Mouse (Mus musculus) brain, embryonic 14.5 days (tissue): Measurements from ENCODE around the gene Srrm1. TPM values are rescaled to one million over a fixed set of nuclear protein-coding genes. Genes with fewer than 3 reads are reported as not detected.

ENCODE experiments used
- DNase-seq: peaks from one replicate; pipeline ENCODE4 v3.0.0-alpha.2; 2011; ENCODE audit warnings: low read depth
- CTCF ChIP-seq: fragments of 200-500 bp; IDR thresholded peaks from 2 replicates; pipeline ENCODE4 v1.5.1; 2012; ENCODE audit warnings: inconsistent platforms, mild to moderate bottlenecking, moderate library complexity, borderline replicate concordance; ENCODE audit not compliant: insufficient read depth, insufficient read length; ENCODE audit errors: extremely low read depth
- POLR2A ChIP-seq: fragments of 200-500 bp; IDR thresholded peaks from 2 replicates; pipeline ENCODE4 v1.6.1; 2012; ENCODE audit warnings: mild to moderate bottlenecking, inconsistent platforms, borderline replicate concordance; ENCODE audit not compliant: poor library complexity, insufficient read depth, insufficient read length, severe bottlenecking; ENCODE audit errors: extremely low read depth
- polyA plus RNA-seq: library from polyadenylated mRNA; depleted of rRNA; stranded (reverse); fragments of >200 nt; gene quantifications from 2 replicates; pipeline ENCODE4 v1.2.3, GENCODE M21; 2012

Srrm1 gene
- polyA plus RNA-seq, 1 experiment: 133 TPM

DNA sequence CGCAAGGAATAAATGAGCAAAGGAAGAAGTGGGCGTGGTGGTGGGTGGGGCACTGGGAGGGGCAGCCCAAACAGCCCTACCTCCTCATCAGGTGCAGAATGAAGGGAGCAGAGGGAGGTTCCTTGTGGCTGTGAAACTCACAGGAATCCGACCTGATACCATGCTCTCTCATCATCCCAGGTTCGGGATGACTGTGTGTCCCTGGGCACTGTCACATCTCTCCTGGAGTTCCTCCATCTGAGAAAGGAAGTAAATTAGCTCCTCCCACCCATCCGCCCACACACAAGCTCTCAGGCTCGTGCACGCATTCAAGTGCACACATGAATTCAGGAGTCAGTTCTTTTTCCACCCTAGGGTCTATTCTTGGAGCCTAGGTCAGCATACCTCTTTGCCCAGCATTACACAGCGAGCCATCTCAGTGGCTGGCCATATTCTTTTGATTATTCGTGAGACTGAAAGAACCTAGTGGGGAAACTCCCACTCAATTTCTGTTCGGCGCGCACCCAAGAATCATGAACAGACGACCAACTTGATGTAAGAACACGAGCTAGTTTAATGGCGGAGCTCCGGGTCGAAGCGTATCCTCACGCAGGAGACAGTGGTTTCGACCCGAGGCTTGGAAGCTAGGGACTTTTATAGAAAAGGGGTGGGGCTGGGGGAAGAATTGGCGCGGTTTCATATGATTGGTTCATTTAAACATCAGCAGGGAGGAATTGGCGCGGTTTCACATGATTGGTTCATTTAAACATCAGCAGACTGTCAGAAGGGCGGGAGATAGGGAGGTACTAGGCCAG lies 52.7 kb downstream of the Srrm1 start:
- TF ChIP-seq POLR2A: no peak
- no peak for TF ChIP-seq CTCF
- DNase-seq: no peak

DNA sequence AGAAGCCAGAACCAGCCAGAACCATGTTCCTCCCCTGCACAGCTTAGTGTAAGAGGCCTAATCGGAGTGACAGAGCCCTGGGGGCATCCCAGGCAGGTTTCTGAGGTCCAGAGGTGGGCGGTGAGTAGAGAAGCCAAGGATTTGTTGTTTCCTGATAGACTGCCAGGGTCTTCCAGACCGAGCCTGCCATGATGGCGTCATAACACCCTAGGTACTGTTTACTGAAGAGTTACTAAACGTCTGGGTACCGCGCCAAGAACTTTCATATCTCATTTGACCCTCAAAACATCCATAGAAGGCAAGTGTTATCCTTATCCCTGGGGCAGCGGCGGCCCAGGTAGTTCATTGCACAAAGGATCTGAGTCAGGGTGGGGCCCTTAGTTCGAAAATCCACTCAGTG lies 54.4 kb downstream of the Srrm1 start:
- DNase-seq: no peak
- no peak for TF ChIP-seq POLR2A
- TF ChIP-seq CTCF: no peak

- TF ChIP-seq CTCF (no peak), POLR2A (no peak)
- DNase-seq: peak; percentile 93
These were observed 55.1 kb downstream of the Srrm1 start for GRCm38 (mm10) chr4:135297931-135298546.

- no peak for TF ChIP-seq CTCF
- DNase-seq: no peak
These were observed 56.0 kb downstream of the Srrm1 start for GRCm38 (mm10) chr4:135297146-135297545.

- DNase-seq: no peak
- TF ChIP-seq CTCF (no peak), POLR2A (no peak)
These were observed 56.6 kb downstream of the Srrm1 start for GRCm38 (mm10) chr4:135296565-135296964.

DNA sequence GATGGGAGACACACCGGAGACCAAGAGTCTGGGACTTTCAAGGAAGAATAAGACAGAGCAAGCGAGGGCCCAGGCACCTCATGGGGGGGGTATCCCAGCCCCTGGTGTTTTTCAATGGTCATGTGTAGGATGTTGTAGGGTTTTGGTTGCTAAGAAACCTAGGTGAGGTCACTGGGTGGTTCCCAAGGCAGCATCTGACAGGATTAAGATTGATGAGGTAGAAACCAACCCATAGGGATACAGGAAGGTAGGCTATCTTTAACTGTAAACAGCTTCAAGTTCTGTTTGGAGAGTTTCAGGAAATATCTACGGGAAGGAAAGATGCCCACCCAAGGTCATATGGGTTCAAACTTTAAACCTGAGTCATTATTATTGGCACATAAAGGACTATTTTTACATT lies 59.3 kb downstream of the Srrm1 start:
- TF ChIP-seq POLR2A (no peak), CTCF (no peak)
- DNase-seq: no peak

DNA sequence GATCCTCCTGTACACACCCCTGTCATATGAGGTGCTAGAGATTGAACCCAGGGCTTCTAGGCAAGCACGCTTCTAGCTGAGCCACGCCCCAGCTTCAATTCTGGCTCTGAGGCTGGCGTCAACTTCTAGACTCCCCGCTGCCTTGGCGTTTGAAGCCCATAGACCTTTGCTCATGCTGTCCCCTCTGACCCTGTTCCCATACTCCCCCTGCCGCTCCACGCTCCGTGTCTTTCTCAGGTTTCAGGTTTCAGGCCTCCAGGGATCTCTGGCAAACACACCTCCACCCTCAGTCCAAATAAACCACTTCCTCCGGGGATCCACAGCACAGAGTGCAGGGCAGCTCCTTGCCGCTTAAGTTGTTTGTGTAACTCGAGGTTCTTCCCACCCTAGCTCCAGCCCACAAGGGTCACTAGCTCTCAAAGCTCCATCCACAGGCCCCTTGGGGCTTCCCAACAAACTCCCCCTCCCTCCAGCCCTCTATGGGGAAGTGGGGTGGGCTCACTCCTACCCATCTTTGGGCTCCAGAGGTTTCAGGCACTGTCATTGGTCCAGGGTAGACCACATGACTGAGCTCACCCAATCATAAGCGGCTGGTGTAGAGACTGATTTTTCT lies 60.5 kb downstream of the Srrm1 start:
- peak; percentile 30 for DNase-seq
- TF ChIP-seq POLR2A: no peak
- TF ChIP-seq CTCF: no peak

- no peak for DNase-seq
- TF ChIP-seq CTCF: no peak
- TF ChIP-seq POLR2A: no peak
These were observed 61.3 kb downstream of the Srrm1 start for GRCm38 (mm10) chr4:135291841-135292240.

DNA sequence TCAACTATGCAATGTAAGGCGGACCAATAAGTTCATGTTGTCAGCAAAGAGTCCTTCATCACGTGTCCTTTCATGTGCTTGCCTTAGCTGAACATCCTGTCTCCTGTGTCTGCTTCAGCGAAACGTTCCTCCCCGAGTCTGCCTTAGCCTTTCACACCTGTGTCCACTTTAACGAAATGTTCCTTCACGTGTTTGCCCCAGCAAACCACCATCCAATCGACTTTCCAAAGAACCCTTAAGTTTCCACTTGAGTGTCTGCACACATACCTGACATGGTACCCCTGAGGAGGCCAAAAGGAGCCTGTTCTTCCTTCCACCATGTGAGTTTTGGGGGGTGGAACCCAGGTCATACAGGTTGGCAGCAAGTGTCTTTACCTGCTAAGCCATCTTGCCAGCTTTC lies 61.9 kb downstream of the Srrm1 start:
- no peak for DNase-seq
- no peak for TF ChIP-seq POLR2A
- TF ChIP-seq CTCF: no peak

DNA sequence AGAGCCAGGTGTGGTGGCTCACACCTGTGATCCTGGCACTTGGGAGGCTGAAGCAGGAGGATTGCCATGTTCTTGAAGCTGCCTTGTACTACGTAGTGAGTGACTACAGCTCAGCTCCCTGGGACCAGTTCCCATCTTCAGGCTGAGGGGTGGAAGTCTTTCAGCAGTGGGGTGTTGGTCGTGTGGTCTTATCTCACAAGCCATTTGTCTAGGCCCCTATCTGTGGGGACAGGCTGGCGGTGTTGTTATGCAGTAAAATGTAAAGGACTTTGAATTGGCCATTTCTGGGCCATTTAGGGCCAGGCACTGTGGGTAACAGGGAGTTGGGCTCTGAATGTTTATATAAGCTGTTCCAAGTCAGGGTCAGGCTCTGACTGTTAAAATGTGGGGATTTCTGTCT lies 65.1 kb downstream of the Srrm1 start:
- TF ChIP-seq POLR2A (no peak), CTCF (no peak)
- DNase-seq: no peak

DNA sequence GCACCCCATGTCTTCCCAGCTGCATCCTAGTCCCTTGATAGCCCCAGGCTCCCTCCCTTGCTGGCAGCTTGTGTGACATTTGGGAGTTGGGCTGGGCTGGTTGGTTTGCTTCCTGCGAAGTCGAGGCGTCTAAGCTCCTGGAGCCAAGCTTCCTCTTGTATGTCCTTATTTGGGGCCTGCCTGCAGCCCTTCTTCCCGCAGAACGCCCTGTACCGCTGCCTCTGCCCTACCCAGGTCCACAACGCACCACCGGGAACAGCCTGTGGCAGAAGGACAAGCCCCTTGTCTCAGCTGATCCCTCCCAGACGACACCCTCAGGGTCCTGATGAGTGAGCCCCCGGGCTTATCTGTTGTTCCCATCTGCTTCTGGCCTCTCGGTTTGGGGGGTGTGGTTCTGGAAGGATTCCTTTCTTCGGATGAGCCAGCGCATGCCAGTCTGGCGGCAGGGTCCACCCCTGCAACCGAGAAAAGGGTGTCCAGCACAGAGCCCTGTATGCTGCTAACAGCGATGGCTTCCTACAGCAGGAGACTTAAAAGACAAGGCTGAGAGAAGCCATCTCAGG lies 66.2 kb downstream of the Srrm1 start:
- DNase-seq: no peak
- no peak for TF ChIP-seq CTCF
- no peak for TF ChIP-seq POLR2A
